Mouse (Mus musculus) stomach, embryonic 16.5 days (tissue): ENCODE data around the gene Clip2. TPM values are rescaled to one million over a fixed set of nuclear protein-coding genes. Genes with fewer than 3 reads are reported as not detected.

Source experiments
- ATAC-seq: fragments of 200-750 bp; cut with Nextera tagmentation; 2 replicates; pipeline ENCODE4 v1.8.0; 2017; ENCODE audit warnings: moderate number of reproducible peaks, moderate TSS enrichment; ENCODE audit not compliant: insufficient read depth, low FRiP score
- H3K27ac ChIP-seq: fragments of 300-500 bp; sonication (generic); 2 replicates; pipeline ENCODE4 v1.5.1; 2014; ENCODE audit warnings: low read length
- H3K27me3 ChIP-seq: fragments of 300-500 bp; sonication (generic); 2 replicates; pipeline ENCODE4 v1.6.1; 2014; ENCODE audit warnings: low read length, control low read depth, mixed read lengths; ENCODE audit not compliant: control insufficient read depth, insufficient read depth
- H3K36me3 ChIP-seq: fragments of 300-500 bp; sonication (generic); 2 replicates; pipeline ENCODE4 v1.6.1; 2014; ENCODE audit warnings: low read length; ENCODE audit not compliant: control insufficient read depth, insufficient read depth
- H3K4me1 ChIP-seq: fragments of 300-500 bp; sonication (generic); 2 replicates; pipeline ENCODE4 v1.6.1; 2014; ENCODE audit warnings: low read length, control low read depth, mixed read lengths; ENCODE audit not compliant: control insufficient read depth, insufficient read depth
- H3K4me2 ChIP-seq: fragments of 300-500 bp; sonication (generic); 2 replicates; pipeline ENCODE4 v1.6.1; 2014; ENCODE audit warnings: low read depth, low read length, mixed read lengths
- H3K4me3 ChIP-seq: fragments of 300-500 bp; sonication (generic); replicated peaks from 2 replicates; pipeline ENCODE4 v1.5.1; 2014; ENCODE audit warnings: mild to moderate bottlenecking, low read length
- H3K9ac ChIP-seq: fragments of 300-500 bp; sonication (generic); 2 replicates; pipeline ENCODE4 v1.6.1; 2014; ENCODE audit warnings: low read length
- H3K9me3 ChIP-seq: fragments of 300-500 bp; sonication (generic); replicated peaks from 2 replicates; pipeline ENCODE4 v1.6.1; 2016; ENCODE audit warnings: low read length, control low read depth; ENCODE audit not compliant: control insufficient read depth
- WGBS: fragments of 180-500 bp; shearing (Covaris S2); extraction: QIAGEN DNeasy Blood & Tissue Kit; methylation state at CpG from one replicate; pipeline ENCODE4 v1.1.7; 2014; 5-methylcytosine and 5-hydroxymethylcytosine counted together
- polyA plus RNA-seq: library from polyadenylated mRNA; unstranded; fragments of >200 nt; fragmentation: Nextera tagmentation; extraction: Ambion mirVana; gene quantifications from 2 replicates; pipeline ENCODE4 v1.2.1, GENCODE M21; 2015

Gene Clip2
- polyA plus RNA-seq, 1 experiment from 2014 or later: 2.9 TPM

- Histone ChIP-seq H3K4me3 (no peak overlapping the region), H3K4me1 (peaks cover 4% of the 10 kb centered on the region; the same call in 1 of the 2 replicates), H3K36me3 (peaks cover 19% of the 10 kb centered on the region; the same call in 1 of the 2 replicates), H3K27me3 (no peaks in the 10 kb centered on the region), H3K27ac (peak overlapping the region; percentile 50; the same call in 1 of the 2 replicates), H3K9me3 (no peaks in the 10 kb centered on the region), H3K4me2 (no peak overlapping the region), H3K9ac (peak overlapping the region; percentile 44; the same call in 1 of the 2 replicates)
- WGBS: 26% methylated on average over 18 of the region's 18 CpGs
- ATAC-seq: peak; percentile 56; the same call in 1 of the 2 replicates
Observed at GRCm38 (mm10) chr5:134491712-134492417, 60.4 kb downstream of the Clip2 start.

DNA sequence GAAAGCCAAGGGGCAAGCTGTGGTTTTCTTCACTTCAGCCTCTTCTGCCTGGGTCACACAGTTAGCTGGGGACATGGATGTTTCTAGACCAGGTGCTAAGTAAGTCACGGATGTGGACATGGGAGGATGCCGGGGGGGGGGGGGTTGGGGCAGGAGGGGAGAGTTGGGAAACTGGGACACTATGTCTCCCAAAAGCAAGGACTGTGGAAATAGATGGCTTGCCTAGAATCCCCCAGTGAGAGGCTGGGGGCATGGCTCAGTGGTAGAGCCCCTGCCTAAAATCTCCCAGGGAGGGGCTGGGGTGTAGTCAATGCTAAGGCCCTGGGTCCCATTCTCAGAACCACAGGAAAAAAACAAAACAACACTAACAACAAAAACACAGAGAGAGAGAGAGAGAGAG is 61.0 kb downstream of the Clip2 start:
- peaks cover 4% of the 10 kb centered on the region; the same call in 1 of the 2 replicates for H3K4me1 ChIP-seq
- H3K9ac ChIP-seq: no peak overlapping the region
- H3K4me2 ChIP-seq: no peak overlapping the region
- no peaks in the 10 kb centered on the region for H3K27me3 ChIP-seq
- H3K4me3 ChIP-seq: no peak overlapping the region
- H3K9me3 ChIP-seq: no peaks in the 10 kb centered on the region
- 0 out of 2 replicates have a peak overlapping the region, but pooled peaks have one; percentile 18 for H3K27ac ChIP-seq
- WGBS: 91% methylated on average over 2 of the region's 2 CpGs
- H3K36me3 ChIP-seq: peaks cover 19% of the 10 kb centered on the region; the same call in 1 of the 2 replicates
- no peak for ATAC-seq

DNA sequence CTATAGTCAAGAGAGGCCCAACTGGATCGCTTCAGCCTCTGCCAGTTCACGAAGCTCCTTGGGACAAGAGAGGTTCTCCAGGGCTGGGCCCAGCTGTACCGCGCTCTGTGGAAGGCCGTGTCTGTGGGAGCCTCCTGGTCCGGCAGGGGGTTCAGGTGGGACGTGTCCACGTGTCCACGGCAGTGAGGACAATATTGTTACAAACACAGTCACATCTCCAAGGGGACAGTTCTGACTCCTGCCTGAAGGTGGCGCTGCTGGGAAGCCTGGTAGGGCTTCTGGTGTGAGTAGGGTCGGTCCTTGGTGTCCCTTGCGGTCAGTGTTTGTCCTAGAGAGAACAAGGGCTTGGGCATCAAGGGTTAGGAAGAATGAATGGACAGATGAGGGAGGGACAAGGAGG is 61.8 kb downstream of the Clip2 start:
- no peak for ATAC-seq
- no peaks in the 10 kb centered on the region for H3K9me3 ChIP-seq
- 88% methylated on average over 12 of the region's 12 CpGs for WGBS
- H3K27ac ChIP-seq: no peak overlapping the region
- H3K4me2 ChIP-seq: no peak overlapping the region
- peaks cover 19% of the 10 kb centered on the region; the same call in 1 of the 2 replicates for H3K36me3 ChIP-seq
- no peak overlapping the region for H3K9ac ChIP-seq
- H3K27me3 ChIP-seq: no peaks in the 10 kb centered on the region
- H3K4me1 ChIP-seq: peaks cover 4% of the 10 kb centered on the region; the same call in 1 of the 2 replicates
- no peak overlapping the region for H3K4me3 ChIP-seq

DNA sequence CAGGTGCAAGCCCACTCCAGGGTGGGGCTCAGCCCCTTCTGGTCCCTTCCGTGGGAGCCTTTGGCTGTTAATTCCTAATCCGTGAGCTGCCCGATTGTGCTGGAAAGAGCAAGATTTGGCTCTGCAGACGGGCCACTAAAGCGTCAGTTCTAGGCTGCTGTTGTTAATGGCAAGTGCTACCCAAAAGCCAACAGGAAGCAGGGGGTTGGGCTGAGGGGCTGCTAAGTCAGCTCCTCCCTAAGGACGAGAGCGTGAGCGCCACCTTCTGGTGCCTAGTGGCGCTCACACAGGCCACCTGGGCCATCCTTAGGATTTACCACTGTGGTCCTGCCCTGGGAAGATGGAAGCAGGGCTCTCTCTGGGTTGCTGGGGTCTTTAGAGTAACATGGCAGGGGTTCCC is 62.7 kb downstream of the Clip2 start:
- Histone ChIP-seq H3K4me2 (no peak overlapping the region), H3K4me3 (no peak overlapping the region), H3K27me3 (no peaks in the 10 kb centered on the region), H3K27ac (no peak overlapping the region), H3K9ac (no peak overlapping the region), H3K9me3 (no peaks in the 10 kb centered on the region), H3K4me1 (peaks cover 4% of the 10 kb centered on the region; the same call in 1 of the 2 replicates), H3K36me3 (peaks cover 16% of the 10 kb centered on the region; the same call in 1 of the 2 replicates)
- ATAC-seq: no peak
- WGBS: 43% methylated on average over 9 of the region's 9 CpGs

DNA sequence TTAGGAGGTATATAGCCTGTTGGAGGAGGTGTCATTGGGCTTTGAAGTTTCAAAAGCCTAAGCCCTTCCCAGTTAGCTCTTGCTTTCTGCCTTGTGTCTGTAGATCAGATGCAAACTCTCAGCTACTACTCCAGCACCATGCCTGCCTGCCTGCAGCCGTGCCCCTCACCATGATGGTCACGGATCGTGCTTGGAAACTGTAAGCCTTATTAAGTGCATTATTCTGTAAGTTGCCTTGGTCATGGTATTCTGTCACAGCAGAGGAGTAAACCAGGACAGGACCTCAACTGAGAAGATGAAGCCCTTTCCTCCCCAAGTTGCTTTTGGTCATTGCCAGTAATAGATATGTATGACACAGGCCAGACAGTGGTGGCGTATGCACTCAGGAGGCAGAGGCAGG is 63.6 kb downstream of the Clip2 start:
- WGBS: 96% methylated on average over 4 of the region's 4 CpGs
- peaks cover 16% of the 10 kb centered on the region; the same call in 1 of the 2 replicates for H3K36me3 ChIP-seq
- peaks cover 4% of the 10 kb centered on the region; the same call in 1 of the 2 replicates for H3K4me1 ChIP-seq
- ATAC-seq: no peak
- no peak overlapping the region for H3K27ac ChIP-seq
- no peak overlapping the region for H3K4me3 ChIP-seq
- no peak overlapping the region for H3K9ac ChIP-seq
- no peak overlapping the region for H3K4me2 ChIP-seq
- H3K9me3 ChIP-seq: no peaks in the 10 kb centered on the region
- H3K27me3 ChIP-seq: no peaks in the 10 kb centered on the region

- Histone ChIP-seq H3K4me3 (no peak overlapping the region), H3K9ac (no peak overlapping the region), H3K36me3 (peaks cover 12% of the 10 kb centered on the region; the same call in 1 of the 2 replicates), H3K9me3 (no peaks in the 10 kb centered on the region), H3K4me1 (peaks cover 4% of the 10 kb centered on the region; the same call in 1 of the 2 replicates), H3K27me3 (no peaks in the 10 kb centered on the region), H3K4me2 (no peak overlapping the region), H3K27ac (no peak overlapping the region)
- no peak for ATAC-seq
- WGBS: 50% methylated on average over 10 of the region's 10 CpGs
Observed at GRCm38 (mm10) chr5:134488042-134488441, 64.2 kb downstream of the Clip2 start.

DNA sequence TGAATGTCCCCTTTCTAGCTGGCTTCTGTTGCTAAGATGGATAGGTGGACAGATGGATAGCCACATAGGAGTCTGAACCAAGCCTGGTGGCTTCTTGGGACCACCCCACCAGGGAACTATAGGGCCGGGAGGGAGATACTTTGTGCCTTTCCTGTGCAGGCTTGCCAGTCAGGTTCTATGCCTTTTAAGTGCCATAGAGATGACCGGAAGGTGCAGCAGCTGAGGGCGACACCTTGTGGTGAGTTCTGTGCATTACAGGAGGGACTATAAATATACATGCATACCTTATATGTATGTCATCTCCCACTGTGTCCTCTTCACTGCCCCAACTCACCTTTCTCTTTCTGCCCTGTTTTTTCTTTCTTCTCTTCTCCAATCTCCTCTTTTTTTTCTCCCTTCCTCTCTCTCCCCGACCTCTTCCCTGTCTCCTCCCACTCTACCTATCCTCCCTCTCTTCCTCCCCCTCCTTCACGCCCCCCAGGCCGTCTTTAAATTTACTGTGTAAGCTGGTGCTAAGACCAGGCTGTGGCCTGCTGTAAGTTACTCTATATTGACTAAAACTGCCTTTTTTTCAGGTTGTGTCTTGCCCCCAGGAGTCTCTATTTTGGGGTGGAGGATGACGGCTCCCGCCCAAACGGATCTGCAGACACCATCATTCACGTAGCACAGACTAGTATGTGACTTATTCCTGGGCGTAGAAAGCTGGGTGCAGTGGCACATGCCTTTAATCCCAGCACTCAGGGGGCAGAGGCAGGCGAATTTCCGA is 66.2 kb downstream of the Clip2 start:
- H3K4me3 ChIP-seq: no peak overlapping the region
- H3K27me3 ChIP-seq: no peaks in the 10 kb centered on the region
- H3K36me3 ChIP-seq: peaks cover 10% of the 10 kb centered on the region; the same call in 1 of the 2 replicates
- WGBS: 59% methylated on average over 13 of the region's 13 CpGs
- peak; percentile 50; the same call in 1 of the 2 replicates for ATAC-seq
- H3K27ac ChIP-seq: no peak overlapping the region
- no peaks in the 10 kb centered on the region for H3K4me1 ChIP-seq
- H3K4me2 ChIP-seq: no peak overlapping the region
- H3K9ac ChIP-seq: 0 out of 2 replicates have a peak overlapping the region, but pooled peaks have one; percentile 24
- H3K9me3 ChIP-seq: no peaks in the 10 kb centered on the region

- H3K4me2 ChIP-seq: no peak overlapping the region
- no peaks in the 10 kb centered on the region for H3K27me3 ChIP-seq
- no peaks in the 10 kb centered on the region for H3K4me1 ChIP-seq
- no peak overlapping the region for H3K27ac ChIP-seq
- H3K36me3 ChIP-seq: peaks cover 4% of the 10 kb centered on the region; the same call in 1 of the 2 replicates
- no peak overlapping the region for H3K4me3 ChIP-seq
- H3K9ac ChIP-seq: no peak overlapping the region
- ATAC-seq: no peak
- 77% methylated on average over 7 of the region's 7 CpGs for WGBS
- no peaks in the 10 kb centered on the region for H3K9me3 ChIP-seq
Observed at GRCm38 (mm10) chr5:134485183-134485730, 67.0 kb downstream of the Clip2 start.
